Mouse (Mus musculus) C2C12 (cell line): ENCODE measurements at regions not wholly inside any gene's neighbourhood (a gene's known extent, or its start where the extent isn't known, plus 50 kb on each side); places are given as distances from the start of the nearest gene placed in this dataset.

Source experiments
- CEBPB ChIP-seq: IDR thresholded peaks from one replicate; pipeline ENCODE4 v1.6.1; 2011; ENCODE audit warnings: low read depth, mild to moderate bottlenecking, control low read depth, moderate library complexity
- CTCF ChIP-seq: IDR thresholded peaks from one replicate; pipeline ENCODE4 v1.5.1; 2011; ENCODE audit not compliant: control insufficient read depth, insufficient read depth, insufficient read length
- MAX ChIP-seq: IDR thresholded peaks from one replicate; pipeline ENCODE4 v1.6.1; 2011; ENCODE audit warnings: mild to moderate bottlenecking, control low read depth
- MYOD1 ChIP-seq: IDR thresholded peaks from one replicate; pipeline ENCODE4 v1.6.1; 2011; ENCODE audit warnings: low read depth; ENCODE audit not compliant: control insufficient read depth, insufficient read length
- USF1 ChIP-seq: IDR thresholded peaks from one replicate; pipeline ENCODE4 v1.6.1; 2011; ENCODE audit warnings: low read depth, mild to moderate bottlenecking, control low read depth, moderate library complexity

GRCm38 (mm10) chr8:31422241-31422640 is 2006.3 kb upstream of the 5930422O12Rik start:
- TF ChIP-seq USF1, result no peak
- no peak for TF ChIP-seq MAX
- no peak for TF ChIP-seq CEBPB
- TF ChIP-seq CTCF, result no peak
- no peak for TF ChIP-seq MYOD1
